Mouse (Mus musculus): Measurements from ENCODE around the gene Ttyh3. TPM values are rescaled to one million over a fixed set of nuclear protein-coding genes. Genes with fewer than 3 reads are reported as not detected.

Gene Ttyh3
- total and polyA plus RNA-seq, 2 experiments from 2014 or later, result 60.3 to 260 TPM

- Histone ChIP-seq H3K9ac (replicated peaks; ENCODE audit: low read length) (peak overlapping the region; percentile 75), H3K9me3 (ENCODE audit: low read length) (no peaks in the 10 kb centered on the region), H3K27ac (peak overlapping the region; percentile 83), H3K4me3 (ENCODE audit: low read length) (peak overlapping the region; percentile 62), H3K27me3 (ENCODE audit: insufficient read depth, low read length) (peaks cover 5% of the 10 kb centered on the region; the same call in 1 of the 2 replicates), H3K4me2 (ENCODE audit: low read depth, low read length) (peak overlapping the region; percentile 80), H3K36me3 (ENCODE audit: insufficient read depth, low read length) (0 out of 2 replicates have a peak, but pooled peaks cover under 1% of the 10 kb centered on the region), H3K4me1 (ENCODE audit: insufficient read depth, low read length) (peaks cover 11% of the 10 kb centered on the region)
- ATAC-seq (peak; percentile 57), DNase-seq (ENCODE audit: low spot score) (peak; percentile 84)
- TF ChIP-seq CTCF (IDR thresholded peaks at IDR 0.05; ENCODE audit: low read depth), result no peak
- WGBS, result 2% methylated on average over 16 of the region's 16 CpGs
Measured at GRCm38 (mm10) chr5:140608634-140609015, 40.2 kb downstream of the Ttyh3 start.

GRCm38 (mm10) chr5:140607836-140608633 is 40.8 kb downstream of the Ttyh3 start:
- Histone ChIP-seq H3K27me3 (ENCODE audit: insufficient read depth, low read length) (peaks cover 5% of the 10 kb centered on the region; the same call in 1 of the 2 replicates), H3K4me1 (ENCODE audit: insufficient read depth, low read length) (peaks cover 11% of the 10 kb centered on the region)

GRCm38 (mm10) chr5:140607001-140607835 is 41.6 kb downstream of the Ttyh3 start, which contains the start of gene Lfng:
Gene Lfng, plus strand, starts transcription at chr5:140607320.
- ATAC-seq (peak; percentile 71), DNase-seq (ENCODE audit: low spot score) (peak; percentile 93)
- Histone ChIP-seq H3K9me3 (ENCODE audit: low read length) (no peaks in the 10 kb centered on the region), H3K27ac (peak within 1 kb of the TSS; percentile 83), H3K4me3 (ENCODE audit: low read length) (peak within 1 kb of the TSS; percentile 62), H3K27me3 (ENCODE audit: insufficient read depth, low read length) (peaks cover 5% of the 10 kb centered on the region; the same call in 1 of the 2 replicates), H3K4me1 (ENCODE audit: insufficient read depth, low read length) (peaks cover 11% of the 10 kb centered on the region), H3K36me3 (ENCODE audit: insufficient read depth, low read length) (no peaks in the 10 kb centered on the region), H3K9ac (replicated peaks; ENCODE audit: low read length) (peak within 1 kb of the TSS; percentile 75), H3K4me2 (ENCODE audit: low read depth, low read length) (peak within 1 kb of the TSS; percentile 80)
- 0 out of 2 replicates have a peak, but pooled peaks have one; percentile 19 for TF ChIP-seq CTCF (IDR thresholded peaks at IDR 0.05; ENCODE audit: low read depth)
- under 1% methylated on average over 84 of the region's 91 CpGs for WGBS

More at GRCm38 (mm10) chr5:140607836-140608633, 40.8 kb downstream of the Ttyh3 start:
- no peak for ATAC-seq
- Histone ChIP-seq H3K36me3 (ENCODE audit: insufficient read depth, low read length) (no peaks in the 10 kb centered on the region), H3K4me3 (ENCODE audit: low read length) (peak overlapping the region; percentile 62), H3K9me3 (ENCODE audit: low read length) (no peaks in the 10 kb centered on the region), H3K4me2 (ENCODE audit: low read depth, low read length) (peak overlapping the region; percentile 80), H3K9ac (replicated peaks; ENCODE audit: low read length) (peak overlapping the region; percentile 75), H3K27ac (peak overlapping the region; percentile 83)
- DNase-seq (ENCODE audit: low spot score), result no peak
- 2% methylated on average over 16 of the region's 17 CpGs for WGBS
- no peak for TF ChIP-seq CTCF (IDR thresholded peaks at IDR 0.05; ENCODE audit: low read depth)

GRCm38 (mm10) chr5:140606386-140606785 is 42.4 kb downstream of the Ttyh3 start:
- H3K4me2 ChIP-seq (ENCODE audit: low read depth, low read length), result peak overlapping the region; percentile 80
- H3K36me3 ChIP-seq (ENCODE audit: insufficient read depth, low read length), result no peaks in the 10 kb centered on the region
- DNase-seq (ENCODE audit: low spot score), result no peak
- no peak for ATAC-seq
- H3K27ac ChIP-seq, result 0 out of 2 replicates have a peak overlapping the region, but pooled peaks have one; percentile 8
- peaks cover 5% of the 10 kb centered on the region; the same call in 1 of the 2 replicates for H3K27me3 ChIP-seq (ENCODE audit: insufficient read depth, low read length)
- no peaks in the 10 kb centered on the region for H3K9me3 ChIP-seq (ENCODE audit: low read length)
- H3K4me3 ChIP-seq (ENCODE audit: low read length), result peak overlapping the region; percentile 62
- WGBS, result 1% methylated on average over 22 of the region's 23 CpGs
- H3K9ac ChIP-seq (replicated peaks; ENCODE audit: low read length), result 0 out of 2 replicates have a peak overlapping the region, but pooled peaks have one; percentile 9
- peaks cover 7% of the 10 kb centered on the region for H3K4me1 ChIP-seq (ENCODE audit: insufficient read depth, low read length)
- TF ChIP-seq CTCF (IDR thresholded peaks at IDR 0.05; ENCODE audit: low read depth), result no peak

GRCm38 (mm10) chr5:140605228-140605627 is 43.6 kb downstream of the Ttyh3 start:
- 48% methylated on average over 3 of the region's 3 CpGs for WGBS

GRCm38 (mm10) chr5:140604386-140604785 is 44.4 kb downstream of the Ttyh3 start:
- H3K27ac ChIP-seq, result no peak overlapping the region
- H3K4me2 ChIP-seq (ENCODE audit: low read depth, low read length), result no peak overlapping the region
- no peak for DNase-seq (ENCODE audit: low spot score)
- no peak for TF ChIP-seq CTCF (IDR thresholded peaks at IDR 0.05; ENCODE audit: low read depth)
- H3K4me1 ChIP-seq (ENCODE audit: insufficient read depth, low read length), result no peaks in the 10 kb centered on the region; the same call in 1 of the 2 replicates
- ATAC-seq, result no peak
- WGBS, result 69% methylated on average over 8 of the region's 8 CpGs
- H3K36me3 ChIP-seq (ENCODE audit: insufficient read depth, low read length), result no peaks in the 10 kb centered on the region
- H3K9ac ChIP-seq (replicated peaks; ENCODE audit: low read length), result no peak overlapping the region
- no peak overlapping the region for H3K4me3 ChIP-seq (ENCODE audit: low read length)
- peaks cover 5% of the 10 kb centered on the region; the same call in 1 of the 2 replicates for H3K27me3 ChIP-seq (ENCODE audit: insufficient read depth, low read length)
- H3K9me3 ChIP-seq (ENCODE audit: low read length), result no peaks in the 10 kb centered on the region

More at GRCm38 (mm10) chr5:140605228-140605627, 43.6 kb downstream of the Ttyh3 start:
- Histone ChIP-seq H3K9ac (replicated peaks; ENCODE audit: low read length) (no peak overlapping the region), H3K4me3 (ENCODE audit: low read length) (no peak overlapping the region), H3K9me3 (ENCODE audit: low read length) (no peaks in the 10 kb centered on the region), H3K27ac (no peak overlapping the region), H3K4me2 (ENCODE audit: low read depth, low read length) (no peak overlapping the region), H3K27me3 (ENCODE audit: insufficient read depth, low read length) (peaks cover 5% of the 10 kb centered on the region; the same call in 1 of the 2 replicates), H3K4me1 (ENCODE audit: insufficient read depth, low read length) (peaks cover 2% of the 10 kb centered on the region; the same call in 1 of the 2 replicates), H3K36me3 (ENCODE audit: insufficient read depth, low read length) (no peaks in the 10 kb centered on the region)
- TF ChIP-seq CTCF (IDR thresholded peaks at IDR 0.05; ENCODE audit: low read depth), result no peak
- no peak for DNase-seq (ENCODE audit: low spot score)
- ATAC-seq, result no peak
